Mouse (Mus musculus) neural tube, embryonic 12.5 days (tissue): ENCODE measurements around the gene Pdhx. TPM values are rescaled to one million over a fixed set of nuclear protein-coding genes. Genes with fewer than 3 reads are reported as not detected.

Experiments
- ATAC-seq: fragments of 200-750 bp; cut with Nextera tagmentation; 2 replicates; pipeline ENCODE4 v1.8.0; 2017; ENCODE audit warnings: low read depth, mild to moderate bottlenecking, moderate TSS enrichment, moderate library complexity; ENCODE audit not compliant: low FRiP score
- H3K27ac ChIP-seq: fragments of 300-500 bp; sonication (generic); 2 replicates; pipeline ENCODE4 v1.5.1; 2016
- H3K27me3 ChIP-seq: fragments of 300-500 bp; sonication (generic); replicated peaks from 2 replicates; pipeline ENCODE4 v1.6.1; 2016; ENCODE audit warnings: mild to moderate bottlenecking
- H3K36me3 ChIP-seq: fragments of 300-500 bp; sonication (generic); 2 replicates; pipeline ENCODE4 v1.6.1; 2016; ENCODE audit warnings: mild to moderate bottlenecking
- H3K4me1 ChIP-seq: fragments of 300-500 bp; sonication (generic); 2 replicates; pipeline ENCODE4 v1.6.1; 2016
- H3K4me2 ChIP-seq: fragments of 300-500 bp; sonication (generic); replicated peaks from 2 replicates; pipeline ENCODE4 v1.6.1; 2016; ENCODE audit warnings: mild to moderate bottlenecking
- H3K4me3 ChIP-seq: fragments of 300-500 bp; sonication (generic); 2 replicates; pipeline ENCODE4 v1.5.1; 2016
- H3K9ac ChIP-seq: fragments of 300-500 bp; sonication (generic); 2 replicates; pipeline ENCODE4 v1.6.1; 2016; ENCODE audit warnings: mild to moderate bottlenecking
- H3K9me3 ChIP-seq: fragments of 300-500 bp; sonication (generic); 2 replicates; pipeline ENCODE4 v1.6.1; 2016; ENCODE audit warnings: mild to moderate bottlenecking
- WGBS: fragments of 180-500 bp; shearing (Covaris S2); methylation state at CpG from one replicate; pipeline ENCODE4 v1.1.7; 2016; 5-methylcytosine and 5-hydroxymethylcytosine counted together
- polyA plus RNA-seq: library from polyadenylated mRNA; unstranded; fragments of >200 nt; fragmentation: Nextera tagmentation; extraction: Ambion mirVana; gene quantifications from 2 replicates; pipeline ENCODE4 v1.2.1, GENCODE M21; 2016

Gene Pdhx
- polyA plus RNA-seq, 1 experiment from 2014 or later: 53.9 TPM

- Histone ChIP-seq H3K9me3 (no peaks in the 10 kb centered on the region), H3K4me3 (no peak overlapping the region), H3K4me2 (no peak overlapping the region), H3K4me1 (no peaks in the 10 kb centered on the region), H3K27ac (no peak overlapping the region), H3K27me3 (no peaks in the 10 kb centered on the region), H3K36me3 (no peaks in the 10 kb centered on the region), H3K9ac (no peak overlapping the region)
- WGBS: 86% methylated on average over 8 of the region's 8 CpGs
- no peak for ATAC-seq
Observed at GRCm38 (mm10) chr2:102981446-102982314, 91.6 kb downstream of the Pdhx start.

GRCm38 (mm10) chr2:102980870-102981269 is 92.4 kb downstream of the Pdhx start:
- no peaks in the 10 kb centered on the region for H3K4me1 ChIP-seq

GRCm38 (mm10) chr2:102979519-102979918 is 93.8 kb downstream of the Pdhx start:
- Histone ChIP-seq H3K4me2 (no peak overlapping the region), H3K4me3 (no peak overlapping the region), H3K9ac (no peak overlapping the region), H3K36me3 (no peaks in the 10 kb centered on the region), H3K27me3 (no peaks in the 10 kb centered on the region), H3K27ac (no peak overlapping the region), H3K4me1 (no peaks in the 10 kb centered on the region), H3K9me3 (no peaks in the 10 kb centered on the region)
- ATAC-seq: no peak
- WGBS: 80% methylated on average over 2 of the region's 2 CpGs

More at GRCm38 (mm10) chr2:102980870-102981269, 92.4 kb downstream of the Pdhx start:
- no peak overlapping the region for H3K9ac ChIP-seq
- H3K4me2 ChIP-seq: no peak overlapping the region
- 72% methylated on average over 2 of the region's 2 CpGs for WGBS
- ATAC-seq: no peak
- no peak overlapping the region for H3K4me3 ChIP-seq
- H3K36me3 ChIP-seq: no peaks in the 10 kb centered on the region
- H3K27me3 ChIP-seq: no peaks in the 10 kb centered on the region
- no peaks in the 10 kb centered on the region for H3K9me3 ChIP-seq
- H3K27ac ChIP-seq: no peak overlapping the region

DNA sequence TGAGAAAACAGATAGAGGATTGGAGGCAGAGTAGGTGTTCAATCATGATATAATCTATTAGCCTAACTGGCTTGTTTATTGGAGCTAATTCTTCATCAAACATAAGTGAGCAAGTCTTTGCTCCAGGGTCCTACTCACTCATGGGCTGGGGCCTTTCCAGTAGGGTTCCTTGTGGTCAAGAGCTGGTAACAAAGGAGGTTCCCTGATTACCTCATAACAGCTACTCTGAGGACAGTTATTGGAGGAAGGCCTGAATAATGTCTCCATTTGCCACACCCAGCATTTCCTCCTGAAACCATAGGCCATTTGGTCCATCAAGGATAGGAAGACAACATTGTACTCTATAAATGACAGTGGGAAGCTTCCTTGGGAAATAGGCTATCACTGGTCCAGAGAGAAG is 94.2 kb downstream of the Pdhx start:
- Histone ChIP-seq H3K4me2 (no peak overlapping the region), H3K36me3 (no peaks in the 10 kb centered on the region), H3K9ac (no peak overlapping the region), H3K27me3 (no peaks in the 10 kb centered on the region), H3K27ac (no peak overlapping the region), H3K9me3 (no peaks in the 10 kb centered on the region), H3K4me3 (no peak overlapping the region), H3K4me1 (no peaks in the 10 kb centered on the region)
- ATAC-seq: no peak

DNA sequence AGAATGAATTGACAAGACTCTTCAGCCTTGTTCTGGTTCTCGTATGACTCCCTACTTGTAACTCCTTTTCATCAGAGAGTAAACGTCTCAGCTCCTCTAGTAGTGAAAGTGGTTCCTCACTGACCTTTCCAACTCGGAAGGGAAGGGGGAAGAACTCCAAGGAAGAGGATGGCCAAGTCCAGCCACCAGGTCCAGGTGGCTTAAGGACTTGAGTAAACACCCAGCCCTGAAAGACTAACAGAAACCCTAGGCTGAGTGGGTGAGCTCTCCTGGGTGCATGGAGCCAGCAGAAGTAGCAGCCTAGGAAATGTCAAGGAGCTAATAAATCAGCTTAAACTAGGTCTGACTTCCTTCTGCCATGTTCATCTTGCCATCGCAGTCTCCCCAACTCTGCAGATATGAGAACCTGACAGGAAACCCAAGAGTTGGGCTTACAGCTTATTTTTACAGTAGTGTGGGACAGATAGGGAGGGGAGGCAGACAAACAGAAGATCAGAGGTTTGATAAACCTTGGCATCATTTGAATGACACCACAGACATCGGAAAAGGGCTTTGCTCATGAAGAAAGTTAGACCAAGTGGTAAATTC is 97.9 kb downstream of the Pdhx start:
- no peak overlapping the region for H3K27ac ChIP-seq
- H3K9me3 ChIP-seq: no peaks in the 10 kb centered on the region
- H3K36me3 ChIP-seq: no peaks in the 10 kb centered on the region
- no peaks in the 10 kb centered on the region for H3K27me3 ChIP-seq
- no peak overlapping the region for H3K9ac ChIP-seq
- WGBS: 86% methylated on average over 5 of the region's 5 CpGs
- no peak for ATAC-seq
- H3K4me2 ChIP-seq: no peak overlapping the region
- no peak overlapping the region for H3K4me3 ChIP-seq
- H3K4me1 ChIP-seq: no peaks in the 10 kb centered on the region

GRCm38 (mm10) chr2:102973115-102973514 is 100.2 kb downstream of the Pdhx start:
- H3K4me2 ChIP-seq: no peak overlapping the region
- 92% methylated on average over 3 of the region's 3 CpGs for WGBS
- no peak overlapping the region for H3K27ac ChIP-seq
- H3K4me3 ChIP-seq: no peak overlapping the region
- no peak overlapping the region for H3K9ac ChIP-seq
- no peaks in the 10 kb centered on the region for H3K36me3 ChIP-seq
- H3K27me3 ChIP-seq: no peaks in the 10 kb centered on the region
- H3K4me1 ChIP-seq: no peaks in the 10 kb centered on the region
- no peak for ATAC-seq
- no peaks in the 10 kb centered on the region for H3K9me3 ChIP-seq

DNA sequence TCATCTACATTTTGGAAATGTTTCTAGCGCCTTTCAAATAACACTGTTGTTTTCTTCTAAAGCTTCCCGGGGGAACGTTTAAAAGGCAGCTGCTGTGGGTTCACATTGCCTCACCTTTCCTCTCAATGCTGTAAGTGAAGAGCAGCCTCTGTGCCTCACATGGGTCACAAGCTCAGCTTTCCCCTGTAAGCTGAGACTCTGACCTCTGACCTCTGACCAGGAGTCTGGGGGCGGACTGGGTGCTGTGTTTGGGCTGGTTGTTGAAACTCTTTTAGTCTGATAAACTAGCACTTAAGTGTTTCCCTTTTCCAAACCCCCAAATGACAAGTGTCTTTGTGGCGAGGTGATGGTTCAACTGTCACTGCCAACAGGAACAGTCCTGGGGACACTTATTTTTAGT is 100.7 kb downstream of the Pdhx start:
- H3K4me3 ChIP-seq: no peak overlapping the region
- H3K36me3 ChIP-seq: no peaks in the 10 kb centered on the region
- H3K27ac ChIP-seq: no peak overlapping the region
- no peak overlapping the region for H3K9ac ChIP-seq
- ATAC-seq: no peak
- no peaks in the 10 kb centered on the region for H3K9me3 ChIP-seq
- no peaks in the 10 kb centered on the region for H3K4me1 ChIP-seq
- no peak overlapping the region for H3K4me2 ChIP-seq
- 66% methylated on average over 5 of the region's 5 CpGs for WGBS
- no peaks in the 10 kb centered on the region for H3K27me3 ChIP-seq

DNA sequence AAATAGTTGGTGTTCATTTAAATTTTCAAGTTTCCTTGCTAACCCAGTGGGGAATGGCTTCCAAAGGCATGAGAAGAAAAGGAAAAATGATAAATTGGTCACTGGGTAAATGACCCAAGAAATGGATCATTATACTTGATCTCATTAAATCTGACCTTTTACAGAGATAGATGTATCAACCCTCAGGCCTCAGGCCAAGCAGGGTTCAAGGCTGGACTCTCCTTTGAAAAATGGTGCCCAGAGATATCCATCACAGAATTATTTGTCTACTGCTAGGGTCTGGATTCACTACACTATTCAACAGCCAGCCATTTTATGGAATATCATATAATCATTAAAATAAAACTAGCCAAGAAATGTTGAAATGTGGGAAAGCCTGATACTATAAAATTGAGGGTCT is 101.4 kb downstream of the Pdhx start:
- no peak overlapping the region for H3K4me2 ChIP-seq
- no peak overlapping the region for H3K4me3 ChIP-seq
- no peak for ATAC-seq
- H3K9ac ChIP-seq: no peak overlapping the region
- H3K9me3 ChIP-seq: 0 out of 2 replicates have a peak, but pooled peaks cover 4% of the 10 kb centered on the region
- H3K4me1 ChIP-seq: no peaks in the 10 kb centered on the region
- H3K36me3 ChIP-seq: no peaks in the 10 kb centered on the region
- H3K27ac ChIP-seq: no peak overlapping the region
- no peaks in the 10 kb centered on the region for H3K27me3 ChIP-seq

Other genes starting within 250 kb of the Pdhx start
- gene Cd44, start 171.8 kb downstream of the Pdhx start, polyA plus RNA-seq: 3.3 and 4.2 TPM in 2 replicates
- gene Apip, start 162 bp upstream of the Pdhx start, polyA plus RNA-seq: 55.6 and 57.8 TPM in 2 replicates
- gene Ehf, start 229.8 kb upstream of the Pdhx start, polyA plus RNA-seq: not detected in 2 replicates